Mouse (Mus musculus) C2C12 (cell line): ENCODE results near the gene Lgr6. TPM values are rescaled to one million over a fixed set of nuclear protein-coding genes. Genes with fewer than 3 reads are reported as not detected.

Source experiments
- H3K27me3 ChIP-seq: one replicate; pipeline ENCODE4 v1.6.1; 2011; ENCODE audit not compliant: control insufficient read depth, insufficient read depth, insufficient read length
- H3K36me3 ChIP-seq: one replicate; pipeline ENCODE4 v1.6.1; 2011; ENCODE audit not compliant: control insufficient read depth, insufficient read depth
- H3K4me3 ChIP-seq: one replicate; pipeline ENCODE4 v1.5.1; 2011; ENCODE audit warnings: mild to moderate bottlenecking, control low read depth; ENCODE audit not compliant: poor library complexity, insufficient read depth, severe bottlenecking
- H3K79me2 ChIP-seq: one replicate; pipeline ENCODE4 v1.6.1; 2011; ENCODE audit not compliant: control insufficient read depth, insufficient read depth
- H3K79me3 ChIP-seq: one replicate; pipeline ENCODE4 v1.6.1; 2011; ENCODE audit warnings: low read depth, control low read depth
- H3ac ChIP-seq: one replicate; pipeline ENCODE3; 2011; ENCODE audit warnings: low read depth; ENCODE audit not compliant: control insufficient read depth, insufficient read length
- CEBPB ChIP-seq: IDR thresholded peaks from one replicate; pipeline ENCODE4 v1.6.1; 2011; ENCODE audit warnings: low read depth, mild to moderate bottlenecking, control low read depth, moderate library complexity
- CTCF ChIP-seq: IDR thresholded peaks from one replicate; pipeline ENCODE4 v1.5.1; 2011; ENCODE audit not compliant: control insufficient read depth, insufficient read depth, insufficient read length
- FOSL1 ChIP-seq: IDR thresholded peaks from one replicate; pipeline ENCODE4 v1.8.0; 2011; ENCODE audit warnings: mild to moderate bottlenecking, low read length; ENCODE audit not compliant: poor library complexity, insufficient read depth, severe bottlenecking
- MAX ChIP-seq: IDR thresholded peaks from one replicate; pipeline ENCODE4 v1.6.1; 2011; ENCODE audit warnings: mild to moderate bottlenecking, control low read depth
- MYOD1 ChIP-seq: IDR thresholded peaks from one replicate; pipeline ENCODE4 v1.6.1; 2011; ENCODE audit warnings: low read depth; ENCODE audit not compliant: control insufficient read depth, insufficient read length
- MYOG ChIP-seq: IDR thresholded peaks from one replicate; pipeline ENCODE4 v1.6.1; 2011; ENCODE audit not compliant: control insufficient read depth, insufficient read length; ENCODE audit errors: extremely low read depth
- USF1 ChIP-seq: IDR thresholded peaks from one replicate; pipeline ENCODE4 v1.6.1; 2011; ENCODE audit warnings: low read depth, mild to moderate bottlenecking, control low read depth, moderate library complexity
- polyA plus RNA-seq: library from polyadenylated mRNA; unstranded; fragments of >200 nt; fragmentation: generic; extraction: Trizol; gene quantifications from one replicate; pipeline ENCODE4 v1.2.1, GENCODE M21; 2012; ENCODE audit warnings: missing spikeins

The Lgr6 gene
- polyA plus RNA-seq, 1 experiment: 32.9 TPM

DNA sequence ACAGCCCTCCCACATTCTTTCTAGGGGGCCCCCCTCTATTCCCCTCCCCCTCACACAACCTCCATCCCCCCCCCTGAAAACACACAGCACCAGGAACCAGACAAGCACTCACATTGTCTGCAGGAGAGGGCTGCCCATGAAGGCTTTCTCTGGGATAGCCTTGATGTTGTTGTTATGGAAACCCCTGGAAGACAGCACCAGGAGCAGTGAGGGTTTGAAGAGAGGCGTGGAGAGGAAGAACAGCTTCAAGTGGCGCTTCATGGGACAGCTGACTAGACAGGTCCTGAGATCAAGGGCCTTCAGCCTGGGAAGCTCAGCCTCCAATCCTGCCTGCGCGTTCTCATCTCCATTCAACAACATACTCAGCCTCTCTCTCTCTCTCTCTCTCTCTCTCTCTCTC is 101.7 kb downstream of the Lgr6 start:
- TF ChIP-seq CEBPB (no peak), FOSL1 (no peak), MAX (no peak), USF1 (no peak), MYOD1 (no peak)

GRCm38 (mm10) chr1:135000527-135000926 is 104.5 kb downstream of the Lgr6 start:
- TF ChIP-seq MAX (no peak), CTCF (no peak), MYOG (no peak), FOSL1 (no peak), USF1 (no peak), MYOD1 (no peak), CEBPB (no peak)
- Histone ChIP-seq H3K79me2 (no peaks in the 10 kb centered on the region), H3ac (no peak overlapping the region), H3K27me3 (no peaks in the 10 kb centered on the region), H3K4me3 (no peak overlapping the region), H3K36me3 (peaks cover 3% of the 10 kb centered on the region), H3K79me3 (no peaks in the 10 kb centered on the region)

More for the DNA sequence above, 101.7 kb downstream of the Lgr6 start:
- no peaks in the 10 kb centered on the region for H3K79me2 ChIP-seq
- H3K27me3 ChIP-seq: no peaks in the 10 kb centered on the region
- no peak overlapping the region for H3ac ChIP-seq
- no peaks in the 10 kb centered on the region for H3K79me3 ChIP-seq
- H3K36me3 ChIP-seq: no peaks in the 10 kb centered on the region
- no peak overlapping the region for H3K4me3 ChIP-seq

DNA sequence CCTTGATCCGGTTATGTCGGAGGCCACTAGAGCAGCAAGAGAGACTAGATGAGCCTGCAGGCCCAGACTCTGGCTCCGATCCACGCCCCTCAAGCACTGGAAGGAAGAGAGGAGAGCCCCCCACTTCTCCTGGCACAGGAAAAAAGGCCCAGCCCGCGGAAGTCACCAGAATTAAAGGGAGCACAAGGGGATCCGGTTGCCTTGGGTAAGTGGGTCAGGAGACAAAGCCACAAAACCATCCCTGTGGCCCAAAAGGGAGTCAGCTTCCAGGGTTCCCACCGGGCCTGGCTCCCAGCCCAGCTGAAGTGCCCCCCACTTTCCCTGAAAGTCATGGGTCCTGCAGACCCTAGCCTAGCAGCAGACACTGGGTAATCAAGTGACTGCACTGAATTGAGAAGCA is 106.8 kb downstream of the Lgr6 start:
- peaks cover 10% of the 10 kb centered on the region for H3K36me3 ChIP-seq
- no peaks in the 10 kb centered on the region for H3K79me2 ChIP-seq
- H3K4me3 ChIP-seq: no peak overlapping the region
- no peaks in the 10 kb centered on the region for H3K79me3 ChIP-seq
- TF ChIP-seq CTCF (no peak), MYOG (no peak), USF1 (no peak), CEBPB (no peak), FOSL1 (no peak), MAX (no peak), MYOD1 (no peak)
- no peak overlapping the region for H3ac ChIP-seq
- H3K27me3 ChIP-seq: no peaks in the 10 kb centered on the region

GRCm38 (mm10) chr1:134997568-134997967 is 107.5 kb downstream of the Lgr6 start:
- no peaks in the 10 kb centered on the region for H3K27me3 ChIP-seq
- no peaks in the 10 kb centered on the region for H3K79me2 ChIP-seq
- TF ChIP-seq USF1 (no peak), FOSL1 (no peak), MYOD1 (no peak), CEBPB (no peak), MYOG (no peak), CTCF (no peak), MAX (no peak)
- no peak overlapping the region for H3K4me3 ChIP-seq
- H3ac ChIP-seq: no peak overlapping the region
- H3K36me3 ChIP-seq: peaks cover 10% of the 10 kb centered on the region
- no peaks in the 10 kb centered on the region for H3K79me3 ChIP-seq

DNA sequence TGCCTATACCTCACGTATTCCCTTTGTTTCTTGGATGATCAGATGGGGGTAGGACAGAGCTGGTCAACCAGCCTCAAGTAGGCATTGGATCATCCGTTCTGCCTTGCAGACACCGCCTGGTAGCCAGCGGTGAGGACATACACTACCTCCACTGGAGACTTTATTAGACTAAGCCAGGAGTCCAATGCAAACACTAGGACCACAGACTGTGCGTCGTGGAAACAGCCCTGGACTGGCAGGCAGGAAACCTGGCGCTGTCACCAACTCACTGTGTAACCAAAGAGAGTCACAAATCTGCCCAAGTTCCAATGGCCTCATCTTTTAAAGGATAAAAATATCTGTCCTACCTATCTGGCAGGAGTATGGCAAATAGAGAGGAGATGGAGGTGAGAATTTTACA is 108.6 kb downstream of the Lgr6 start:
- Histone ChIP-seq H3K36me3 (peaks cover 10% of the 10 kb centered on the region), H3K79me3 (no peaks in the 10 kb centered on the region), H3K27me3 (no peaks in the 10 kb centered on the region), H3ac (no peak overlapping the region), H3K79me2 (no peaks in the 10 kb centered on the region), H3K4me3 (no peak overlapping the region)
- TF ChIP-seq FOSL1 (no peak), CEBPB (no peak), MYOG (no peak)

- TF ChIP-seq MYOD1 (no peak), CTCF (no peak), CEBPB (no peak), MAX (no peak), FOSL1 (no peak), MYOG (no peak), USF1 (no peak)
- no peaks in the 10 kb centered on the region for H3K27me3 ChIP-seq
- H3ac ChIP-seq: no peak overlapping the region
- no peaks in the 10 kb centered on the region for H3K79me2 ChIP-seq
- peaks cover 10% of the 10 kb centered on the region for H3K36me3 ChIP-seq
- no peaks in the 10 kb centered on the region for H3K79me3 ChIP-seq
- H3K4me3 ChIP-seq: no peak overlapping the region
Observed at GRCm38 (mm10) chr1:134995954-134996353, 109.1 kb downstream of the Lgr6 start.
